Mouse (Mus musculus): ENCODE measurements around the gene Pex19. TPM values are rescaled to one million over a fixed set of nuclear protein-coding genes. Genes with fewer than 3 reads are reported as not detected.

Gene Pex19
- polyA plus RNA-seq, 1 experiment, result 68.5 TPM

DNA sequence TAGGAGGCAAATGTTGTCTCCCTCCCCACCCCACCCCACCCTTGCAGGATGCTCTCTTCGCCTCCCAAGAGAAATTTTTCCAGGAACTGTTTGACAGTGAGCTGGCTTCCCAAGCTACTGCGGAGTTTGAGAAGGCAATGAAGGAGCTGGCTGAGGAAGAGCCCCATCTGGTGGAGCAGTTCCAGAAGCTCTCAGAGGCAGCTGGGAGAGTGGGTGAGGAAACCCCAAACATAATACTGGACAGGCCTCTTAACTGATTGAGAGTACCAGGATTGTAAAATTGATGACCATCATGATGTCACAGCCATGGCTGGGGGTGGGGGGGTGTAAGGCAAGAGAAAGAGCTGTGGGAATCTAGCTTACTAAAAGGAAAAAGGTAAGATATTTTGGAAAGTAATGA lies 2.6 kb downstream of the Pex19 start:
- Histone ChIP-seq H3K4me3 (ENCODE audit: control insufficient read depth, insufficient read depth, low read length) (no peak overlapping the region), H3K36me3 (ENCODE audit: control insufficient read depth, insufficient read depth, low read length) (peaks cover 31% of the 10 kb centered on the region)

DNA sequence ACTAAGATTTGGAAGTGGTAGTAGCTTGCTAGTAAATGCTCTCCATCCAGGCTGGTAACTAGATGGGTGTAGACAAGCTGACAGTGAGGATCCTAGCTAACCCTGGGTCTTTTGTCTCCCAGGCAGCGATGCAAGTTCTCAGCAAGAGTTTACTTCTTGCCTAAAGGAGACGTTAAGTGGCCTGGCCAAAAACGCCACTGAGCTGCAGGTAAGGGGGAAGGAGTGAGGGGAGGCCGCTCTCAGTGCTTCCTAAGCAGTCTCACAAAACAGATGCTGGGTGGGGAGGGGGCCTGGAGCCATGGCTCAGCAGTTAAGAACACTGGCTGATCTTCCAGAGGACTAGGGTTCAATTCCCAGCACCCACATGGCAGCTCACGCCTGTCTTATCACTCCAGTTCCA lies 3.2 kb downstream of the Pex19 start:
- TF ChIP-seq CTCF (IDR thresholded peaks at IDR 0.05; ENCODE audit: borderline replicate concordance, control insufficient read depth, extremely low read depth, insufficient read depth, low read length, poor library complexity) (no peak), POLR2A (IDR thresholded peaks at IDR 0.05; ENCODE audit: control insufficient read depth, extremely low read depth, insufficient read depth, low read length, poor library complexity) (no peak)
- Histone ChIP-seq H3K36me3 (ENCODE audit: control insufficient read depth, insufficient read depth, low read length) (peaks cover 38% of the 10 kb centered on the region), H3K4me3 (ENCODE audit: control insufficient read depth, insufficient read depth, low read length) (no peak overlapping the region), H3K27ac (ENCODE audit: control insufficient read depth, insufficient read depth, low read length) (no peak overlapping the region), H3K4me1 (replicated peaks; ENCODE audit: control insufficient read depth, insufficient read depth, low read length) (peaks cover 7% of the 10 kb centered on the region), H3K27me3 (ENCODE audit: control insufficient read depth, insufficient read depth, low read length) (no peaks in the 10 kb centered on the region)
- WGBS, result 100% methylated on average over 5 of the region's 5 CpGs
- DNase-seq, result no peak

More for the DNA sequence above, 2.6 kb downstream of the Pex19 start:
- WGBS, result 89% methylated on average over 2 of the region's 2 CpGs
- Histone ChIP-seq H3K27me3 (ENCODE audit: control insufficient read depth, insufficient read depth, low read length) (no peaks in the 10 kb centered on the region), H3K27ac (ENCODE audit: control insufficient read depth, insufficient read depth, low read length) (no peak overlapping the region), H3K4me1 (replicated peaks; ENCODE audit: control insufficient read depth, insufficient read depth, low read length) (peaks cover 7% of the 10 kb centered on the region)
- TF ChIP-seq CTCF (IDR thresholded peaks at IDR 0.05; ENCODE audit: borderline replicate concordance, control insufficient read depth, extremely low read depth, insufficient read depth, low read length, poor library complexity), result no peak
- no peak for TF ChIP-seq POLR2A (IDR thresholded peaks at IDR 0.05; ENCODE audit: control insufficient read depth, extremely low read depth, insufficient read depth, low read length, poor library complexity)
- DNase-seq, result no peak

DNA sequence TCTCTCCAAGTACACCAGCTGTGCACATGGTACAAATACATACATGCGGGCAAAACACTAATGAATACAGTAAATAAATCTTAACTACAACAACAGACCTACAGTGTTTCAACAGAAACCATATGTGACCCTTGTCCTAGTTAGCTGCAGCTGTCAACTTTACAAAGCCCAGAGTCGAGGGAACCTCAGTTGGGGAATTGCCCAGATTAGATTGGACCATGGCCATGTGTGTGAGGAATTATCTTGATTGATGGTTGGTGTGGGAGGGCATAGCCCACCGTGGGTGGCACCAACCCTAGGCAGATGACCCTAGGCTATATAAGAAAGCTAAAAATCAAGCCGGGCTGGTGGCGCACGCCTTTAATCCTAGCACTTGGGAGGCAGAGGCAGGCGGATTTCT lies 5.8 kb downstream of the Pex19 start:
- Histone ChIP-seq H3K36me3 (ENCODE audit: control insufficient read depth, insufficient read depth, low read length) (peaks cover 44% of the 10 kb centered on the region), H3K4me1 (replicated peaks; ENCODE audit: control insufficient read depth, insufficient read depth, low read length) (peaks cover 4% of the 10 kb centered on the region)
- DNase-seq, result no peak

DNA sequence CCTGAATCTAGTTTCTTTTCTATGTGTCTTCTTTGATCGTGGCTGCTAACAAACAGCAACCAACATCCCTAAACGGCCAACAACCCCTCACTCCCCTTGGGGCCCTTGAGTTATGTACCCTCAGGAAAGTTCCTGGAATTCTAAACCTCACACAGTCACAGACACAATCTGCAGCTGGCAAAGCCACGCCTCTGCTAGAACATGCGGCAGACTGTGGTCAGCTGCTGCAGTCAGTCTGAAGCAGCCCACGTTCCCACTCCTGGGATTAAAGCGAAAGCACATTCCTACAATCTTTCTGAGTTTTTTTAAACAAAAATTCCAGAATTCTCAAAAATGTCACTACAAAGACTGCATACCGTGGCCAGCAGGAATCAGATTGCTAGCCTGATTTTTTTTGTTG lies 7.0 kb downstream of the Pex19 start:
- H3K27me3 ChIP-seq (ENCODE audit: control insufficient read depth, insufficient read depth, low read length), result no peaks in the 10 kb centered on the region
- 66% methylated on average over 7 of the region's 7 CpGs for WGBS
- peaks cover 44% of the 10 kb centered on the region for H3K36me3 ChIP-seq (ENCODE audit: control insufficient read depth, insufficient read depth, low read length)
- TF ChIP-seq CTCF (IDR thresholded peaks at IDR 0.05; ENCODE audit: borderline replicate concordance, control insufficient read depth, extremely low read depth, insufficient read depth, low read length, poor library complexity) (no peak), POLR2A (IDR thresholded peaks at IDR 0.05; ENCODE audit: control insufficient read depth, extremely low read depth, insufficient read depth, low read length, poor library complexity) (no peak)
- no peaks in the 10 kb centered on the region for H3K4me1 ChIP-seq (replicated peaks; ENCODE audit: control insufficient read depth, insufficient read depth, low read length)
- H3K4me3 ChIP-seq (ENCODE audit: control insufficient read depth, insufficient read depth, low read length), result no peak overlapping the region
- no peak overlapping the region for H3K27ac ChIP-seq (ENCODE audit: control insufficient read depth, insufficient read depth, low read length)
- DNase-seq, result no peak

More for the DNA sequence above, 5.8 kb downstream of the Pex19 start:
- H3K4me3 ChIP-seq (ENCODE audit: control insufficient read depth, insufficient read depth, low read length), result no peak overlapping the region
- TF ChIP-seq CTCF (IDR thresholded peaks at IDR 0.05; ENCODE audit: borderline replicate concordance, control insufficient read depth, extremely low read depth, insufficient read depth, low read length, poor library complexity), result no peak
- no peak for TF ChIP-seq POLR2A (IDR thresholded peaks at IDR 0.05; ENCODE audit: control insufficient read depth, extremely low read depth, insufficient read depth, low read length, poor library complexity)
- no peak overlapping the region for H3K27ac ChIP-seq (ENCODE audit: control insufficient read depth, insufficient read depth, low read length)
- WGBS, result 97% methylated on average over 7 of the region's 7 CpGs
- H3K27me3 ChIP-seq (ENCODE audit: control insufficient read depth, insufficient read depth, low read length), result no peaks in the 10 kb centered on the region

DNA sequence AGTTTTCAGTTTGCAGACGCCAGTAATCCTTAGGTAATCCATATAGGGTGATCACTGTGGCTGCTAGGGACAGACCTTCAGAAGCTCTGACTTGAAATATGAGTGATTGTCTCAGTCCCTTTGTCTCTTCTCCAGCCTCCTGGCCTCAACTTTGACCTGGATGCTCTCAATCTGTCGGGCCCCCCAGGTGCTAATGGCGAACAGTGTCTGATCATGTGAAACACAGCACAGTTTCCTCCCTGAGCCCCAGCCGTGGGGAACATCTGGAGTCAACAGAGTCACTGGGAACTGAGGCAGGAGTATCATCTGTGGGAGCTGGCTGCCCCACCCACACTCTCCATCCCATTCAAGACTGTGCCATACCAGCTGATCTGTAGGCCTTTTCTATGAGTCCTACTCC lies 7.5 kb downstream of the Pex19 start:
- no peaks in the 10 kb centered on the region for H3K4me1 ChIP-seq (replicated peaks; ENCODE audit: control insufficient read depth, insufficient read depth, low read length)
- no peak for TF ChIP-seq POLR2A (IDR thresholded peaks at IDR 0.05; ENCODE audit: control insufficient read depth, extremely low read depth, insufficient read depth, low read length, poor library complexity)
- no peak for TF ChIP-seq CTCF (IDR thresholded peaks at IDR 0.05; ENCODE audit: borderline replicate concordance, control insufficient read depth, extremely low read depth, insufficient read depth, low read length, poor library complexity)
- H3K27me3 ChIP-seq (ENCODE audit: control insufficient read depth, insufficient read depth, low read length), result no peaks in the 10 kb centered on the region
- DNase-seq, result no peak
- H3K36me3 ChIP-seq (ENCODE audit: control insufficient read depth, insufficient read depth, low read length), result peaks cover 44% of the 10 kb centered on the region
- H3K4me3 ChIP-seq (ENCODE audit: control insufficient read depth, insufficient read depth, low read length), result no peak overlapping the region
- WGBS, result 94% methylated on average over 4 of the region's 4 CpGs
- H3K27ac ChIP-seq (ENCODE audit: control insufficient read depth, insufficient read depth, low read length), result no peak overlapping the region

DNA sequence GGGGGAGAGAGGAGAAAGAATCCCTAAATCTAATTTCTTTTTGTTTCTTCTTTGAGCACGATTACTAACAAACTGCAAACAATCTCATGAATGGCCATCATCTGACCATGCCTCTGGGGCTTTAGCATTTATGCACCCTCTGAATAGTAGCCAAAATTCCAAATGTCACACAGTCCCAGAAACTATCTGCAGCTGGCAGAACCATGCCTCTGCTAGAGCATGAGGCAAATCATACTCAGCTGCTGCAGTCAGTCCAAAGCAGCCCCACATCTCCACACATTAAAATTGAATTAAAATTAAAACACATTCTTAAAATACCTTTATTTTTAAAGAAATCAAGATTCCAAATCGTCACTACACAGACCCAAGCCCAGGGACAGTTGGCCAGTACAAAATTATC lies 13.6 kb downstream of the Pex19 start:
- TF ChIP-seq POLR2A (IDR thresholded peaks at IDR 0.05; ENCODE audit: control insufficient read depth, extremely low read depth, insufficient read depth, low read length, poor library complexity) (no peak), CTCF (IDR thresholded peaks at IDR 0.05; ENCODE audit: borderline replicate concordance, control insufficient read depth, extremely low read depth, insufficient read depth, low read length, poor library complexity) (no peak)
- Histone ChIP-seq H3K36me3 (ENCODE audit: control insufficient read depth, insufficient read depth, low read length) (peaks cover 5% of the 10 kb centered on the region), H3K4me1 (replicated peaks; ENCODE audit: control insufficient read depth, insufficient read depth, low read length) (no peaks in the 10 kb centered on the region), H3K27ac (ENCODE audit: control insufficient read depth, insufficient read depth, low read length) (no peak overlapping the region), H3K27me3 (ENCODE audit: control insufficient read depth, insufficient read depth, low read length) (no peaks in the 10 kb centered on the region), H3K4me3 (ENCODE audit: control insufficient read depth, insufficient read depth, low read length) (no peak overlapping the region)
- 94% methylated on average over 2 of the region's 2 CpGs for WGBS
- DNase-seq, result no peak

DNA sequence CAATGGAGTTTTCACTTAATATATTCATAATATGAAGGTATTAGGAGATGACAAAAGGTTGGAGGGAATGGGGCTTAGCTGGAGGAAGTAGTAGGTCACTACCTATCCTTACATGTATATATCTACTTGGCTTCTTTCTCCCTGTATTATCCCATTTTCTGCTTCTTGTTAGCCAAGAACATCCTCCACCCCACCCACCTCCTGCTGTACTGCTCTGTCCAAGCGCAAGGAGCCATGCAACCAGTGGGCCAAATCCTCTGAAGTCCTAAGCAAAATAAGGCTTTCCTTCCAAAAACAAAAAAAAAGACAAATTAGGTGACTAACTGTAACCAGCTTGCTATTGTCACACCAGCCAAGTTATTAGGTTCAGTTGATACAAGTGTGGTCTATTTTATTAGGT lies 14.3 kb downstream of the Pex19 start:
- TF ChIP-seq CTCF (IDR thresholded peaks at IDR 0.05; ENCODE audit: borderline replicate concordance, control insufficient read depth, extremely low read depth, insufficient read depth, low read length, poor library complexity), result no peak
- TF ChIP-seq POLR2A (IDR thresholded peaks at IDR 0.05; ENCODE audit: control insufficient read depth, extremely low read depth, insufficient read depth, low read length, poor library complexity), result no peak
- Histone ChIP-seq H3K36me3 (ENCODE audit: control insufficient read depth, insufficient read depth, low read length) (peaks cover 2% of the 10 kb centered on the region; the same call in 1 of the 2 replicates), H3K27ac (ENCODE audit: control insufficient read depth, insufficient read depth, low read length) (no peak overlapping the region), H3K4me3 (ENCODE audit: control insufficient read depth, insufficient read depth, low read length) (no peak overlapping the region), H3K4me1 (replicated peaks; ENCODE audit: control insufficient read depth, insufficient read depth, low read length) (no peaks in the 10 kb centered on the region), H3K27me3 (ENCODE audit: control insufficient read depth, insufficient read depth, low read length) (no peaks in the 10 kb centered on the region)
- DNase-seq, result no peak
- 100% methylated on average over 1 of the region's 1 CpGs for WGBS

Measured in thymus, adult 2 months (tissue).